ENCODE assay signal across 8 mouse cellular contexts in the genomic region with DNA sequence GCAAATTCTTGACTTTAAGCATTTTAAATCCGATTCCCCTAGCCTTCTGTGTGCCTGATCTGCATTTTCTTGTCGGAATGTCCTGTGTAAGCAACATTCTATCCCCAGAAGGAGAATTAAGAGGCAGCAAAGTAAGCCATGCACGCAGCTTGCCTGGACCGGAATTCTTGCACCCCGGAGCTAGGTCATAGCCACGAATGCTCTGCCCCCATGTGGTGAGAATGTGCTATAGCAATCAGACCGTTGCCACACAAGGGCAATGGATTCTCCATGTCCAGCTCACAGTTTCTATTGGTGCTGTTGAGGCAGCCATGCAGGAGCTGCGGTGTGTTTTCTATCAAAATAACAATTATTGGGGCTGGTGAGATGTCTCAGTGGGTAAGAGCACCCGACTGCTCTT. TPM values are rescaled to one million over a fixed set of nuclear protein-coding genes. Genes with fewer than 3 reads are reported as not detected.
DNase-seq lines count a peak whose midpoint lies in the region; ATAC-seq lines count a peak whose summit lies in the region.

No protein-coding gene starts in this region.

- WGBS in forebrain, embryonic 10.5 days: 10% methylated on average over 9 of the region's 9 CpGs

- DNase-seq in Muller cell, postnatal 12 days (ENCODE audit: inconsistent ontology term): peak; percentile 75
- DNase-seq in c-Kit-positive CD71-negative TER-119-negative erythroid progenitor cells, embryonic 14.5 days (ENCODE audit: low read depth): peak; percentile 64
- DNase-seq in forebrain, embryonic 10.5 days (ENCODE audit: extremely low spot score, low spot score): peak; percentile 84
- DNase-seq in layer of hippocampus, postnatal 10 days (ENCODE audit: low spot score in 2 of 2): peak; percentile 79 to 80
- DNase-seq in right cerebral cortex, postnatal 14 days: peak; percentile 68
- DNase-seq in urinary bladder, postnatal 36 days (ENCODE audit: low spot score in 2 of 2): peak; percentile 69 to 75

- H3K27me3 ChIP-seq in forebrain, embryonic 10.5 days (ENCODE audit: poor library complexity, severe bottlenecking): peaks cover 26% of the 10 kb centered on the region

- H3K4me1 ChIP-seq in forebrain, embryonic 10.5 days: peaks cover 41% of the 10 kb centered on the region

- 0 out of 2 replicates have a peak overlapping the region, but pooled peaks have one; percentile 13 for H3K27ac ChIP-seq in forebrain, embryonic 10.5 days

- no peak overlapping the region for H3K4me3 ChIP-seq in forebrain, embryonic 10.5 days

- H3K36me3 ChIP-seq in forebrain, embryonic 10.5 days (replicated peaks): no peaks in the 10 kb centered on the region

- ATAC-seq in hematopoietic stem cell, adult 5-6 weeks (replicated peaks in 1 of 2; ENCODE audit: insufficient read depth in 1 of 2, low FRiP score in 2 of 2, low TSS enrichment in 1 of 2, low read depth in 1 of 2, poor library complexity in 2 of 2, severe bottlenecking in 2 of 2): peak; percentile 52 to 75; a peak in 1 of 4 replicates
- peak; percentile 79 for ATAC-seq in megakaryocyte, adult 5-6 weeks (ENCODE audit: poor library complexity, severe bottlenecking)

- H3K9me3 ChIP-seq in forebrain, embryonic 10.5 days: no peaks in the 10 kb centered on the region

RNA-seq across cellular contexts. Expression of gene Fam243, which starts 15.0 kb away (rescaled TPM):
- not detected in 2 replicates for polyA plus RNA-seq in forebrain, embryonic 10.5 days (2016; fragmentation: Nextera tagmentation; extraction: Ambion mirVana)
- total RNA-seq in hematopoietic stem cell, adult 5-6 weeks (2017): not detected in 2 replicates
- not detected for total RNA-seq in layer of hippocampus, postnatal 10 days (2021)
- not detected in 2 replicates for total RNA-seq in megakaryocyte, adult 5-6 weeks (2015)
- total RNA-seq in megakaryocyte, adult 5-6 weeks (2017): not detected in 2 replicates

RNA-seq across cellular contexts. Expression of gene Kcne1, which starts 23.0 kb away (rescaled TPM):
- polyA plus RNA-seq in forebrain, embryonic 10.5 days (2016; fragmentation: Nextera tagmentation; extraction: Ambion mirVana): 0.12 and 0.41 TPM in 2 replicates
- not detected in 2 replicates for total RNA-seq in hematopoietic stem cell, adult 5-6 weeks (2017)
- total RNA-seq in layer of hippocampus, postnatal 10 days (2021): not detected
- not detected in 2 replicates for total RNA-seq in megakaryocyte, adult 5-6 weeks (2015)
- not detected in 2 replicates for total RNA-seq in megakaryocyte, adult 5-6 weeks (2017)

RNA-seq across cellular contexts. Expression of gene Smim11, which starts 35.2 kb away (rescaled TPM):
- polyA plus RNA-seq in forebrain, embryonic 10.5 days (2016; fragmentation: Nextera tagmentation; extraction: Ambion mirVana): 120 and 125 TPM in 2 replicates
- 95.7 and 170 TPM in 2 replicates for total RNA-seq in hematopoietic stem cell, adult 5-6 weeks (2017)
- total RNA-seq in layer of hippocampus, postnatal 10 days (2021): 10 to 100 TPM; 20.4 to 22.9 TPM
- total RNA-seq in megakaryocyte, adult 5-6 weeks (2015): 68.8 and 83.8 TPM in 2 replicates
- 122 and 134 TPM in 2 replicates for total RNA-seq in megakaryocyte, adult 5-6 weeks (2017)

RNA-seq across cellular contexts. Expression of gene Kcne2, which starts 44.1 kb away (rescaled TPM):
- 0.16 and 0.18 TPM in 2 replicates for polyA plus RNA-seq in forebrain, embryonic 10.5 days (2016; fragmentation: Nextera tagmentation; extraction: Ambion mirVana)
- total RNA-seq in hematopoietic stem cell, adult 5-6 weeks (2017): not detected in 2 replicates
- 1 to 10 TPM in 1 of 2 experiments, not detected in 1; 2.7 TPM for total RNA-seq in layer of hippocampus, postnatal 10 days (2021)
- total RNA-seq in megakaryocyte, adult 5-6 weeks (2015): not detected in 2 replicates
- not detected in 2 replicates for total RNA-seq in megakaryocyte, adult 5-6 weeks (2017)
